Comparison of ENCODE assay signal across 25 mouse cellular contexts in the genomic region with DNA sequence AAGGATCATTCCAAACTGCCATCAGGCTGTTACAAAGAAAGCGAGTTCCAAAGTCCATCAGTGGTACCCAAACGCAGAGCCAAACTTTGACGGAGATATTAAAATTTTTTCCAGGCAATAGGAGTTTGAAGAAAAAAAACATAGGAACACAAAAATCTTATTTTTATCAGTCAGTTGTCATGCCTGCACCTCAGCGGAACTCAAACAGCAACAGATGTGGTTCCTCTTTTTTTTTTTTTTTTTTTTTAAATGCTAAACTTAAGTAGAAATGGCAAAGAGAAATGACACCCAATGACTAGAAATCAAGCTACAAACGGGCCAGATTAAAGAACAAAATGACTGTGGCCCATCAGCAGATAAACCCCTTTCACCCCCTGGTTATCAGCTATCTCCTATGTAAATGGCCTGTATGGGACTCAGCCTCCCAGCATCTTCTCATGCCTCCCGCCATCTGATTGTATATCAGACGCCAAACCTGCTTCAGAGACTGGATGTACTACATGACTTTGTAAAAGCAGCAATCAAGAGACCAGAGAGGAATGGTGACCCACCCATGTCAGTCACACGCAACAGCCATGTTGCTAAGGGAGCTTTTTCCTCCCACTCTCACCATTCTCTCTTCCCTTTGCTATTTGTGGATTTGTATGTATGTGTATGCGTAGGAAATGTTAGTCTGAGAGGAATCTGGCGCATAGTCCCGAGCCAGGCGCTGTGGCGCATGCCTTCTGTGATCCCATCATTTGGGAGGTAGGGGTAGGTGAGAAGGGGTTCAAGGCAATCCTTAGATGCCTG. TPM values are rescaled to one million over a fixed set of nuclear protein-coding genes. Genes with fewer than 3 reads are reported as not detected.
"Had no signal": no experiment of that assay in that cellular context is flagged by ENCODE, and none has a peak within 500 bp of the region (broad histone marks: within the 10 kb centered on the region; RNA-seq: fewer than 3 reads in every experiment).

No protein-coding gene starts in this region.

- H3K4me3 ChIP-seq: gastrocnemius, adult 2 months; heart, embryonic 12.5 days; hindbrain, embryonic 10.5 days; hindbrain, embryonic 12.5 days; hindbrain, embryonic 15.5 days; layer of hippocampus, adult 2 months; left cerebral cortex, adult 2 months; limb, embryonic 10.5 days; limb, embryonic 12.5 days; liver, embryonic 13.5 days had no signal

- H3K9me3 ChIP-seq: heart, embryonic 12.5 days; hindbrain, embryonic 10.5 days; hindbrain, embryonic 12.5 days; hindbrain, embryonic 15.5 days; limb, embryonic 10.5 days; limb, embryonic 12.5 days; liver, embryonic 13.5 days had no signal

- H3K27ac ChIP-seq: gastrocnemius, adult 2 months; hindbrain, embryonic 10.5 days; hindbrain, embryonic 12.5 days; hindbrain, embryonic 15.5 days; hindbrain, postnatal 0 days; layer of hippocampus, adult 2 months; left cerebral cortex, adult 2 months; limb, embryonic 10.5 days; limb, embryonic 12.5 days; liver, embryonic 13.5 days had no signal

- H3K4me2 ChIP-seq: heart, embryonic 12.5 days; hindbrain, embryonic 12.5 days; hindbrain, embryonic 15.5 days; limb, embryonic 12.5 days; liver, embryonic 11.5 days; liver, embryonic 13.5 days had no signal

- DNase-seq: gastrocnemius, adult 2 months; gastrocnemius, postnatal 10 days; gastrocnemius, postnatal 25 days; heart, adult 18-20 months; heart, postnatal 10 days; heart, postnatal 4 days; kidney, adult 18-20 months; kidney, adult 8-10 months; kidney, postnatal 10 days; kidney, postnatal 25 days; kidney, postnatal 4 days; liver; liver, embryonic 13.5 days had no signal

- H3K4me1 ChIP-seq: heart, embryonic 12.5 days; hindbrain, embryonic 10.5 days; hindbrain, embryonic 12.5 days; limb, embryonic 10.5 days; limb, embryonic 12.5 days; liver, embryonic 13.5 days had no signal

- H3K36me3 ChIP-seq: heart, embryonic 12.5 days; hindbrain, embryonic 10.5 days; hindbrain, embryonic 12.5 days; hindbrain, embryonic 15.5 days; limb, embryonic 10.5 days; limb, embryonic 12.5 days; liver, embryonic 13.5 days had no signal

- ATAC-seq: hindbrain, postnatal 0 days; intestine, postnatal 0 days had no signal

- H3K27me3 ChIP-seq: heart, embryonic 12.5 days; hindbrain, embryonic 12.5 days; hindbrain, embryonic 15.5 days; limb, embryonic 12.5 days; liver, embryonic 13.5 days had no signal

- H3K9ac ChIP-seq: heart, embryonic 12.5 days; hindbrain, embryonic 12.5 days; hindbrain, embryonic 15.5 days; limb, embryonic 12.5 days; liver, embryonic 13.5 days had no signal

RNA-seq across cellular contexts. Expression of a gene that starts 8.2 kb away (rescaled TPM):
- total RNA-seq: granulocyte monocyte progenitor cell, adult 5-6 weeks had no signal
